Mouse (Mus musculus): ENCODE measurements around the gene Sympk. TPM values are rescaled to one million over a fixed set of nuclear protein-coding genes. Genes with fewer than 3 reads are reported as not detected.
A peak's percentile ranks its signal among the peaks of the same experiment; 100 is the strongest.

Gene Sympk
- total RNA-seq, 2 experiments from 2014 or later: 58.3 to 60.9 TPM

GRCm38 (mm10) chr7:19005417-19006121, 18.6 kb upstream of the Sympk start:
- no peak for DNase-seq
- intact Hi-C loops (cut with DNase I): loop anchor here (1.0 to 5.0 kb wide), 3 partner anchors 18 to 108 kb away; partner anchors contain the start of gene Foxa3

DNA sequence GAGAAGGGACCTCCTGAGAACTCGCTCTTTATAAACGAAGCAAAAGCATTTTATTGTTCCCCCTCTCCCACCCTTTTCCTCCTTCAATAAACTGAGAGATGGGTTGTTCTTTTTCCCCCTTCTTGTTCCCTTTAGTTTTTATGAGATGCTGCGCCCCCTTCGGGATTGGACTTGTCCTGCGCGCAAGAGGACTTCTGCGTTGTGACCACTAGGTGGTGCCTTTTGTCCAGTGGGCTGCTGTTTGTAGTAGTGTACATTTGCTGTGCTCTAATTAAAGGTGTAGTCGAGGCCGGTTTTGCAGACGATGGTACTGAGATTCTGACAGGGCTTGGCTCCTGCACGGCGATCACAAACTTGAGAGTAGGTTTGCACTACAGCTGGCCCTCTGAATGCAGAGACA, 17.7 kb upstream of the Sympk start:
- DNase-seq: peak; percentile 89 to 93
- intact Hi-C loops (cut with DNase I): loop anchor here (1.0 to 5.0 kb wide), 3 partner anchors 17 to 109 kb away; partner anchors contain the start of gene Foxa3

DNA sequence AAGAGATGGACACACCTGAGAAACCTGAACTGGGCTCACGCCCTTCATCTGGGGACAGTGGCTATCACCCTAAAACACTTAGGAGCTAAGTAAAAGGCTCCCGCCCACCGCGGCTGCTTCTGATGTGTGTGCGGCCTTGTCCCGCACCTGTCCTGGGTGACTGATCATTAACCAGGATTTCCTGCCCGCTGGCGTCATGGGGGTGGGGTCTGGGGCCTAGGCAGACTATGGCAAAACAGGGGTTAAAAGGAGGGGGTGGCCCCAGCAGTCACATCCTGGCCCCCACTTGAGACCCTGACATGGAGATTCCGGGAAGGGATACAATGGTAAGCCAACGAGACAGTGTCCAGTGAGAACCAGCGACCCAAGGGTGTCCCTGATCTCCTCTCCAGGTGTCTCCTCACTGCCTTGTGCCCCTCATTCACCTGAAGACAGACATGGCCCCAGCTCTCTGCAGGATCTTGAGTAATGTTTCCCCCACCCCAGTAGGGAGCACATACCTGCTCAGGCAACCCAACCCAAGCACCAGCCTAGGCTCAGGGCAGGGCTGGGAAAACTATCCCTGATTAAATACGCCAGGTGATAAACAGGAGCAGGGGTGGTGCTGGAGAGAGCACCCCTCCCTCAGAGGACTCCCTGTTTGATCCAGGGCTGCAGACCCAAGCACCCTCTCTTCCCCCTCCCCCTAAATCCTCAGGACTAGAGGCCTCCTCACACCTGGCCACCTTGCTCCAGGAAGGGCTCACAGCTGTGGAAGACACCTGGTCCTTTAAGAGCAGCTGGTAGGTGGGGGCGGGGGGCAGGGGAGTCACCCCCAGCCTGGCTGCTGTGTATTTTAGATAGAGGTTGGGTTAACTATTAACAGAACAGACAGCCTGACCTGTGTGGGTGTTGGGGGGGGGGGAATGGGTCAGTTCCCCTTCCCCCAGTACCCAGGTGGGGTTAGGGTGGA, 16.9 kb upstream of the Sympk start:
- intact Hi-C loops (cut with DNase I): loop anchor here (2.0 to 5.0 kb wide), 2 partner anchors 21 to 110 kb away; no protein-coding TSS in a partner anchor

GRCm38 (mm10) chr7:19010581-19010980, 13.6 kb upstream of the Sympk start:
- intact Hi-C loops (cut with DNase I): no loop called here
- DNase-seq: no peak

More for the DNA sequence above, 16.9 kb upstream of the Sympk start:
- no peak for DNase-seq

GRCm38 (mm10) chr7:19012025-19012621, 12.1 kb upstream of the Sympk start:
- intact Hi-C loops (cut with DNase I): no loop called here
- DNase-seq: peak; percentile 76 to 78

DNA sequence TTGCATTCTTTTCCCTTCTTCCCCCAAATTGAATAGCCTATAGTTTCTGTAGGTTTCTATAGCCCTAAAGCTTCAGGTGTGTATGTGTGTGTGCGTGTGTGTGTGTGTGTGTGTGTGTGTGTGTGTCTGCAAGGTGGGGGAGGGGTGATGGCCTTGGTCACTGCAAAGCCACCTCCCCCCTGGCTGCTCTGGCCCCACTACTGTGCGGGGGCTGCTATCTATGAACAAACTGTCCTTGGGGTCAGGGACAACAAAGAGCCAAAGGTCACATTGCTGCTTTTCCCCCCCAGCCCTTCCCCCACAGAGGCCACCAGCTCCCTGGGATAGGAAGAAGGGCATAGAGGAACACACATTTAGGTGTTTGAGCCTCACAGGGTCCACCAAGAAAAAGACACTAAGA, 11.3 kb upstream of the Sympk start:
- DNase-seq: no peak
- intact Hi-C loops (cut with DNase I): no loop called here

DNA sequence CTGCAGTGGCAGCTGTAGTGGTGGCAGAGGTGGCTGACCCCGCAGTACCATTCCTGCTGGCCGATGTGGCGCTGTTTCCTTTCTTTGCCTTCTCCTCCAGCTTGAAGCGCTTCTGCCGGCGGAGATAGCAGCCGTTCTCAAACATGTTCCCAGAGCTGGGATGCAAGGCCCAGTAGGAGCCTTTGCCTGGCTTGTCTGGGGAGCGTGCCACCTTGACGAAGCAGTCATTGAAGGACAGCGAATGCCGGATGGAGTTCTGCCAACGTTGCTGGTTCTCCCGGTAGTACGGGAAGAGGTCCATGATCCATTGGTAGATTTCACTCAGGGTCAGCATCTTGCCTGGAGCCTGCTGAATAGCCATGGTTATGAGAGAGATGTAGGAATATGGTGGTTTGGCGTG, 9.7 kb upstream of the Sympk start:
- no peak for DNase-seq

GRCm38 (mm10) chr7:19016042-19016441, 8.1 kb upstream of the Sympk start:
- intact Hi-C loops (cut with DNase I): no loop called here
- DNase-seq: no peak

More for the DNA sequence above, 9.7 kb upstream of the Sympk start:
- intact Hi-C loops (cut with DNase I): no loop called here

- DNase-seq: no peak
- intact Hi-C loops (cut with DNase I): no loop called here
Observed at GRCm38 (mm10) chr7:19017909-19018308, 6.3 kb upstream of the Sympk start.

GRCm38 (mm10) chr7:19021048-19021447, 3.1 kb upstream of the Sympk start:
- intact Hi-C loops (cut with DNase I): no loop called here
- no peak for DNase-seq

GRCm38 (mm10) chr7:19022189-19022958, 1.8 kb upstream of the Sympk start:
- intact Hi-C loops (cut with DNase I): no loop called here
- DNase-seq: no peak

- DNase-seq: peak; percentile 52 to 65
- intact Hi-C loops (cut with DNase I): loop anchor here (1.0 kb wide), 1 partner anchor 17 kb away; no protein-coding TSS in a partner anchor
Observed at GRCm38 (mm10) chr7:19023357-19023814, 791 bp upstream of the Sympk start, which contains the start of gene Foxa3. TSS of gene Foxa3 (minus strand) at chr7:19023538.

GRCm38 (mm10) chr7:19024581-19025255, 541 bp downstream of the Sympk start:
- intact Hi-C loops (cut with DNase I): loop anchor here (2.0 kb wide), 1 partner anchor 128 kb away; no protein-coding TSS in a partner anchor
- DNase-seq: peak; percentile 46 to 52

DNA sequence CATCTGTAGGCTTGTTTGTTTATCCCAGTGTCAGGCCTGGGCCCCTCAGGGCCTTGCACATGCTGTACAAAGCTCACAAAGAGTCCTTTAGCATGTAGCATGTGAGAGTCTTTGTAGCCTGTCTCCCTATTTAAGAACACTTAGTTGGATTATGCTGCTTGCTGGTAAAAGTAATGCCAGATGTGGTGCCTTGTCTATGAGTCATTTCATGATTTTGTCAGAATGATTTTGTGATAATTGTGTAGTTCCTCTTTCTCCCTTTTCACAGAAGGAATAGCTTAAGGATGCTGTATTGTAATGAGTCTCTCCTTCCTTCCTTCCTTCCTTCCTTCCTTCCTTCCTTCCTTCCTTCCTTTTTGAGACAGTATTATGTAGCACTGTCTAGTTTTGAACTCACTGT, 3.9 kb downstream of the Sympk start:
- no peak for DNase-seq
- intact Hi-C loops (cut with DNase I): loop anchor here (2.0 kb wide), 1 partner anchor 21 kb away; no protein-coding TSS in a partner anchor

DNA sequence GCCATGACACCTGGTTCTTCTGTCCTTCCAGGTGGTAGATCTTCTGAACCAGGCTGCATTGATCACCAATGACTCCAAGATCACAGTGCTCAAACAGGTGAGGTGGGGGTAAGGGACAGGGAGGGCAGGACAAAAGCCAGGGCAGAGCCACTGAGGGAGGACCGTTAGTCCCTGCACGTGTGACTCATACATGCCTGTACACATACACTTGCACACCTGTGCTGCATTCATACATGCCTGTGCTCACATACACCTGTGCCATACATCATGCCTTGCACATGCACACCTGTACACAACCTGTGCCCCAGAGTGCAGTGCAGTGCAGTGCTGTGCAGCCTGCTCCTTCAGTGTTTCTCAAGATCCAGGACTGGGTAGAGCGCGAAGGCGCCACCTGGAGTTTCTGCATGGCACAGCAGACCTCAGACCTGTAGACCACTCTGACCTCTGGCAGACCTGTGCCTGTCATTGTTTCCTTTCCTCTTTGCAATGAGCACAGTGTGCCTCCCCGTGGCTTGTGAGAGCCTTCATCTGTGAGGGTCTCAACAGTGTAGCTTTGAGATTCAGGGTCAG, 5.0 kb downstream of the Sympk start:
- peak; percentile 58 to 76 for DNase-seq
- intact Hi-C loops (cut with DNase I): loop anchor here (2.0 kb wide), 1 partner anchor 22 kb away; no protein-coding TSS in a partner anchor

DNA sequence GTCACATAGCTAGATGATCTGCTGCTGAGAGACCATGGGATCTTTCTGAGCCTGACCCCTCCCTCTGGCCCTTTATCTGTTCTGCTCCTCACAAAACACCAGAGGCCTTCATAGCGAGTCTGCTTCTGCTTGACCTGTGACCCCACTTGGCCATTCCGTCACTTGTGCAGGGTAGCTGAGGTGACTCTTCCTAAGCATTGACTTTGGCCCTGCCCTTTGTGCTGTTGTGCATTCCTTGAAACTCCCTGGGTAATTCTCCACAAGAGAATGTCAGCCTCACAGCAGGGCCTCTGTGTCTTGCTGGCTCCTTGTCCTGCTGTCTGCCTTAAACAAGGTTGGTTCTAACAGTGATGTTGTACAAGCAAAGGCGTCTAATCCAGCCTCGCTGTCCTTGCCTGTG, 7.5 kb downstream of the Sympk start:
- intact Hi-C loops (cut with DNase I): no loop called here
- DNase-seq: no peak

DNA sequence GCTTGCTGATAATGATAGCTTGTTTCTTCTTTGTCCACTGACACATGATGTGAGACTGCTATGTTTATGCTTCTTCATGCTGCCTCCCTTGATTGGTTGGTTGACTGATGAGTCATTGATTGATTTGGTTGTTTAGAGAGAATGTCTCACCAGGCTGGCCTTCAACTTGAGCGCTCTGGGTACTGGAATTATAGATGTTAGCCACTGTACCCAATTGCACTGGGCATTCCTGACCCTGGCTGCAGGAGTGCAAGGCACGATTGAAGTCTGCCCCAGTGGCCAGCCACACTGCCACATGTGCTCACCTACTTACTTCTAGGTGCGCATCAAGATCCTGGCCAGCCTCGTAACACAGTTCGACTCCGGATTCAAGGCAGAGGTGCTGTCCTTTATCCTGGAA, 20.4 kb downstream of the Sympk start:
- intact Hi-C loops (cut with DNase I): no loop called here
- no peak for DNase-seq

DNA sequence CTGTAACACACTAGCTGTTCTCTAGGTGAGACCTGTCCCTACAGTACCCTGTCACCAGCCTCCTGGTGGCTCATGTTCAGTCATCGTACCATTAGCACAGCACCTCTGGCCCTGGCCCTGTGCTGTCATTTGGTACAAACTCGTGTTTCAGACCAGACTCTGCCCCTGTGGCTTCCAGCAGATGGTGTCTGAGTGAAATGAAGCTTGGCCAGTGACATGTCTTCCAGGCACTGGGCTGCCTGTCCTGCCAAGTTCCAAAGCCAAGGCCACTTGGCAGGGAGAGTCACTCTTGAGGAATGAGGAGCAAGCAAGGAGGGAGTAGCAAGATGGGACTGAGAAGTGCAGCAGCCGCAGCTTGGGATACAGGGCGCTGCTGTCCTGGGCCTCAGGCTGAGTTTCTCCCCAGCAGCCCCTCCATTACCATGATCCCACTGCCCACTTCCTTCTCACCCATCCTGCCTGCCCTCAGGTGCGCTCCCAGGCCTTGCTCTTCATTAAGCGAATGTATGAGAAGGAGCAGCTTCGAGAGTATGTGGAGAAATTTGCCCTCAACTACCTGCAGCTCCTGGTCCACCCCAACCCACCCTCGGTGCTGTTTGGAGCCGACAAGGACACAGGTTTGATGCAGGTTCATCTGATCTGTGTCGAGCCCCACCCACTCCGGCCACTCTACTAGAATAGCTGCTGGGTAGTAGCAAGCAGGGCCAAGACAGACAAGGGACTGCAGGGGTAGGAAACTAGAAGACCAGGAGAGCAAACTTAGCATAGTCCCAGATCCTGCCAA, 22.3 kb downstream of the Sympk start:
- DNase-seq: peak in 1 of 2 experiments; percentile 32
- intact Hi-C loops (cut with DNase I): no loop called here

All from heart, postnatal 10 days (tissue).